Mouse (Mus musculus) lung, postnatal 25 days (tissue): Measurements from ENCODE around the gene Acly.
A peak's percentile ranks its signal among the peaks of the same experiment; 100 is the strongest.
"Not testable (repeated sequence)": the region's sequence is repeated elsewhere in the genome, so short reads cannot be mapped to it uniquely, and the experiment has no call there.

Source experiments
- DNase-seq: peaks from one replicate; pipeline ENCODE4 v3.0.0; 2022; ENCODE audit warnings: low spot score

Gene Acly

GRCm38 (mm10) chr11:100545746-100546085 lies 17.9 kb upstream of the Acly start:
- DNase-seq = no peak

GRCm38 (mm10) chr11:100544832-100545745 lies 17.3 kb upstream of the Acly start, which contains the start of gene Ttc25:
Gene Ttc25 (plus strand): TSS chr11:100545607.
- DNase-seq = peak; percentile 94

GRCm38 (mm10) chr11:100541577-100541976 lies 13.8 kb upstream of the Acly start:
- no peak for DNase-seq

- no peak for DNase-seq
These were observed 13.2 kb upstream of the Acly start for GRCm38 (mm10) chr11:100540966-100541365.

- DNase-seq = no peak
These were observed 8.7 kb upstream of the Acly start for GRCm38 (mm10) chr11:100536466-100536865.

- DNase-seq = no peak
These were observed 8.2 kb upstream of the Acly start for GRCm38 (mm10) chr11:100535996-100536395.

GRCm38 (mm10) chr11:100534821-100535220 lies 7.0 kb upstream of the Acly start:
- DNase-seq = not testable (repeated sequence)

GRCm38 (mm10) chr11:100534411-100534810 lies 6.6 kb upstream of the Acly start:
- not testable (repeated sequence) for DNase-seq

GRCm38 (mm10) chr11:100533871-100534270 lies 6.1 kb upstream of the Acly start:
- DNase-seq = no peak

GRCm38 (mm10) chr11:100528375-100529165 lies 770 bp upstream of the Acly start:
- no peak for DNase-seq

- DNase-seq = peak; percentile 64
These were observed 738 bp downstream of the Acly start for GRCm38 (mm10) chr11:100527066-100527457.

GRCm38 (mm10) chr11:100526052-100526816 lies 1.6 kb downstream of the Acly start:
- no peak for DNase-seq

GRCm38 (mm10) chr11:100524987-100525630 lies 2.7 kb downstream of the Acly start:
- DNase-seq = peak; percentile 57

GRCm38 (mm10) chr11:100524358-100524757 lies 3.4 kb downstream of the Acly start:
- DNase-seq = no peak

GRCm38 (mm10) chr11:100520838-100521237 lies 7.0 kb downstream of the Acly start:
- DNase-seq = no peak

- no peak for DNase-seq
These were observed 8.6 kb downstream of the Acly start for GRCm38 (mm10) chr11:100519188-100519587.

- DNase-seq = no peak
These were observed 9.6 kb downstream of the Acly start for GRCm38 (mm10) chr11:100518188-100518591.

- no peak for DNase-seq
These were observed 11.5 kb downstream of the Acly start for GRCm38 (mm10) chr11:100516291-100516690.

- no peak for DNase-seq
These were observed 12.0 kb downstream of the Acly start for GRCm38 (mm10) chr11:100515789-100516188.

GRCm38 (mm10) chr11:100515061-100515460 lies 12.7 kb downstream of the Acly start:
- DNase-seq = no peak

GRCm38 (mm10) chr11:100513716-100514115 lies 14.1 kb downstream of the Acly start:
- no peak for DNase-seq

GRCm38 (mm10) chr11:100512384-100512783 lies 15.4 kb downstream of the Acly start:
- no peak for DNase-seq
